Mouse (Mus musculus): Measurements from ENCODE around the gene Tsc1.

DNA sequence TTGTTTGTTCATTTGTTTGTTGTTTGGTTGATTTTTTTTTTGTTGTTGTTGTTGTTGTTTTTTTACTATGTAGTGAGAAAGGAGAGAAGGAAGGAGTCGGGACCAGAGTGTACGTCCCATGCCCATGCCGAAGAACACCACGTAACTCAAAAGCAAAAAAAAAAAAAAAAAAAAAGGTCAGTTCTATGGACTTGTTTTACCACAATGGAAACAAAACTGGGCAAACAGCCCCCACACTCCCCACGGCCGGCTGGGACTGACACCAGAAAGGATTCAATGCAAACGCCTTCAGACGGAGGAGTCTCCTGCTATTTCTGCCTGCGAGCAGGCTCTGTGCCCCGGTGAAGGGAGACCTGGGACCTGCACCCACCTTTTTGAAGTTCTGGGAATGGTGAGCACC, 20.5 kb upstream of the Tsc1 start:
- TF ChIP-seq CTCF (IDR thresholded peaks at IDR 0.05; ENCODE audit: low read depth) (no peak), EP300 (IDR thresholded peaks at IDR 0.05; ENCODE audit: low read depth) (no peak)

Data from heart, postnatal 0 days (tissue).